Mouse (Mus musculus) myocyte (in vitro differentiated cells): ENCODE measurements around the gene Rapgef2. TPM values are rescaled to one million over a fixed set of nuclear protein-coding genes. Genes with fewer than 3 reads are reported as not detected.

Experiments
- H3K27me3 ChIP-seq: one replicate; pipeline ENCODE4 v1.6.1; 2011; ENCODE audit not compliant: control insufficient read depth, insufficient read depth, insufficient read length
- H3K36me3 ChIP-seq: one replicate; pipeline ENCODE4 v1.6.1; 2011; ENCODE audit not compliant: control insufficient read depth, insufficient read depth
- H3K4me2 ChIP-seq: one replicate; pipeline ENCODE4 v1.6.1; 2011; ENCODE audit warnings: low read depth, control low read depth
- H3K4me3 ChIP-seq: one replicate; pipeline ENCODE4 v1.5.1; 2011; ENCODE audit warnings: mild to moderate bottlenecking, control low read depth, moderate library complexity
- H3K79me2 ChIP-seq: one replicate; pipeline ENCODE4 v1.6.1; 2011; ENCODE audit not compliant: control insufficient read depth, insufficient read depth
- H3ac ChIP-seq: one replicate; pipeline ENCODE4 v1.6.1; 2011; ENCODE audit not compliant: control insufficient read depth, insufficient read length
- CEBPB ChIP-seq: IDR thresholded peaks from 2 replicates; pipeline ENCODE4 v1.6.1; 2011; ENCODE audit warnings: mild to moderate bottlenecking, moderate library complexity; ENCODE audit not compliant: poor library complexity, insufficient read depth, severe bottlenecking
- E2F4 ChIP-seq: IDR thresholded peaks from one replicate; pipeline ENCODE4 v1.6.1; 2011; ENCODE audit warnings: mild to moderate bottlenecking, control low read depth, moderate library complexity; ENCODE audit not compliant: insufficient read depth
- MAX ChIP-seq: IDR thresholded peaks from one replicate; pipeline ENCODE4 v1.6.1; 2011; ENCODE audit warnings: low read depth, mild to moderate bottlenecking, control low read depth
- MYOD1 ChIP-seq, 3 experiments: IDR thresholded peaks; one replicate each; pipeline ENCODE4 v1.6.1; 2011; ENCODE audit warnings: control low read depth in 2 of 3, low read depth in 2 of 3, mild to moderate bottlenecking in 2 of 3, moderate library complexity in 1 of 3; ENCODE audit not compliant: insufficient read length in 2 of 3, control insufficient read depth in 1 of 3
- MYOG ChIP-seq, 3 experiments: IDR thresholded peaks; one replicate each; pipeline ENCODE4 v1.6.1; 2011; ENCODE audit warnings: control low read depth in 2 of 3, low read depth in 2 of 3, mild to moderate bottlenecking in 2 of 3; ENCODE audit not compliant: insufficient read length in 2 of 3, control insufficient read depth in 1 of 3, insufficient read depth in 1 of 3
- POLR2A ChIP-seq: IDR thresholded peaks from one replicate; pipeline ENCODE4 v1.6.1; 2011; ENCODE audit warnings: low read depth, mild to moderate bottlenecking, control low read depth, moderate library complexity; ENCODE audit not compliant: insufficient read length
- POLR2AphosphoS2 ChIP-seq: IDR thresholded peaks from one replicate; pipeline ENCODE4 v1.6.1; 2011; ENCODE audit warnings: low read depth, control low read depth; ENCODE audit not compliant: insufficient read length
- REST ChIP-seq: IDR thresholded peaks from one replicate; pipeline ENCODE4 v1.6.1; 2011; ENCODE audit warnings: mild to moderate bottlenecking, control low read depth, moderate library complexity; ENCODE audit not compliant: insufficient read depth, insufficient read length
- SRF ChIP-seq: IDR thresholded peaks from one replicate; pipeline ENCODE4 v1.6.1; 2011; ENCODE audit warnings: low read depth; ENCODE audit not compliant: control insufficient read depth, insufficient read length
- TCF12 ChIP-seq: IDR thresholded peaks from one replicate; pipeline ENCODE4 v1.6.1; 2011; ENCODE audit warnings: mild to moderate bottlenecking, control low read depth; ENCODE audit not compliant: poor library complexity, insufficient read depth, severe bottlenecking
- TCF3 ChIP-seq: IDR thresholded peaks from one replicate; pipeline ENCODE4 v1.6.1; 2011; ENCODE audit warnings: low read depth, control low read depth; ENCODE audit not compliant: insufficient read length
- USF1 ChIP-seq: IDR thresholded peaks from one replicate; pipeline ENCODE4 v1.6.1; 2011; ENCODE audit warnings: low read depth, mild to moderate bottlenecking, control low read depth, moderate library complexity
- polyA plus RNA-seq: library from polyadenylated mRNA; unstranded; fragments of >200 nt; fragmentation: generic; extraction: Trizol; gene quantifications from one replicate; pipeline ENCODE4 v1.2.1, GENCODE M21; 2012; ENCODE audit warnings: missing spikeins

Gene Rapgef2
- polyA plus RNA-seq, 1 experiment: 5.8 TPM

GRCm38 (mm10) chr3:79039666-79040450, 246.5 kb downstream of the Rapgef2 start:
- no peak overlapping the region for H3K4me3 ChIP-seq
- no peaks in the 10 kb centered on the region for H3K27me3 ChIP-seq
- no peaks in the 10 kb centered on the region for H3K36me3 ChIP-seq
- no peak overlapping the region for H3K4me2 ChIP-seq
- no peak overlapping the region for H3ac ChIP-seq
- TF ChIP-seq REST (no peak), SRF (no peak), CEBPB (no peak), TCF12 (no peak), MYOD1 (IDR thresholded peaks at IDR 0.05; ENCODE audit: control insufficient read depth in 1 of 3, insufficient read length in 2 of 3, low read depth in 2 of 3) (no peak), MYOG (IDR thresholded peaks at IDR 0.05; ENCODE audit: control insufficient read depth in 1 of 3, insufficient read depth in 1 of 3, insufficient read length in 2 of 3, low read depth in 2 of 3) (no peak), E2F4 (no peak), TCF3 (no peak), MAX (no peak), USF1 (no peak), POLR2A (no peak), POLR2AphosphoS2 (no peak)
- no peaks in the 10 kb centered on the region for H3K79me2 ChIP-seq

GRCm38 (mm10) chr3:79039008-79039407, 247.3 kb downstream of the Rapgef2 start:
- no peaks in the 10 kb centered on the region for H3K27me3 ChIP-seq
- no peak overlapping the region for H3K4me2 ChIP-seq
- H3K79me2 ChIP-seq: no peaks in the 10 kb centered on the region
- H3K4me3 ChIP-seq: no peak overlapping the region
- H3K36me3 ChIP-seq: no peaks in the 10 kb centered on the region
- TF ChIP-seq SRF: no peak
- no peak for TF ChIP-seq USF1
- no peak for TF ChIP-seq MAX
- no peak for TF ChIP-seq E2F4
- no peak for TF ChIP-seq POLR2A
- TF ChIP-seq MYOG (IDR thresholded peaks at IDR 0.05; ENCODE audit: control insufficient read depth in 1 of 3, insufficient read depth in 1 of 3, insufficient read length in 2 of 3, low read depth in 2 of 3): no peak
- no peak for TF ChIP-seq REST
- TF ChIP-seq TCF12: no peak
- TF ChIP-seq CEBPB: no peak
- no peak for TF ChIP-seq MYOD1 (IDR thresholded peaks at IDR 0.05; ENCODE audit: control insufficient read depth in 1 of 3, insufficient read length in 2 of 3, low read depth in 2 of 3)
- TF ChIP-seq POLR2AphosphoS2: no peak
- no peak overlapping the region for H3ac ChIP-seq

GRCm38 (mm10) chr3:79034457-79034856, 251.9 kb downstream of the Rapgef2 start:
- TF ChIP-seq E2F4: no peak
- TF ChIP-seq CEBPB: no peak
- TF ChIP-seq TCF12: no peak
- TF ChIP-seq REST: no peak
- TF ChIP-seq MYOD1 (IDR thresholded peaks at IDR 0.05; ENCODE audit: control insufficient read depth in 1 of 3, insufficient read length in 2 of 3, low read depth in 2 of 3): no peak
- no peak for TF ChIP-seq SRF
- no peak for TF ChIP-seq MAX
- no peak for TF ChIP-seq USF1
- TF ChIP-seq POLR2A: no peak
- no peak for TF ChIP-seq MYOG (IDR thresholded peaks at IDR 0.05; ENCODE audit: control insufficient read depth in 1 of 3, insufficient read depth in 1 of 3, insufficient read length in 2 of 3, low read depth in 2 of 3)
- no peak for TF ChIP-seq POLR2AphosphoS2
- TF ChIP-seq TCF3: no peak
- Histone ChIP-seq H3K4me3 (no peak overlapping the region), H3K4me2 (no peak overlapping the region), H3ac (no peak overlapping the region), H3K79me2 (no peaks in the 10 kb centered on the region), H3K27me3 (no peaks in the 10 kb centered on the region), H3K36me3 (no peaks in the 10 kb centered on the region)

- no peaks in the 10 kb centered on the region for H3K79me2 ChIP-seq
- H3K4me3 ChIP-seq: no peak overlapping the region
- no peaks in the 10 kb centered on the region for H3K36me3 ChIP-seq
- TF ChIP-seq MYOD1 (IDR thresholded peaks at IDR 0.05; ENCODE audit: control insufficient read depth in 1 of 3, insufficient read length in 2 of 3, low read depth in 2 of 3) (no peak), MYOG (IDR thresholded peaks at IDR 0.05; ENCODE audit: control insufficient read depth in 1 of 3, insufficient read depth in 1 of 3, insufficient read length in 2 of 3, low read depth in 2 of 3) (no peak)
- no peaks in the 10 kb centered on the region for H3K27me3 ChIP-seq
- H3K4me2 ChIP-seq: no peak overlapping the region
- H3ac ChIP-seq: no peak overlapping the region
Observed at GRCm38 (mm10) chr3:79030855-79031254, 255.5 kb downstream of the Rapgef2 start.
